Mouse (Mus musculus) liver, adult 2 months (tissue): ENCODE data around the gene Kcnj6.

Source experiments
- CTCF ChIP-seq: fragments of 200-500 bp; IDR thresholded peaks from 2 replicates; pipeline ENCODE4 v1.5.1; 2011; ENCODE audit warnings: low read depth, low read length, control low read depth
- POLR2A ChIP-seq: fragments of 200-500 bp; IDR thresholded peaks from 2 replicates; pipeline ENCODE4 v1.6.1; 2011; ENCODE audit warnings: low read length, control low read depth; ENCODE audit not compliant: insufficient read depth; ENCODE audit errors: extremely low read depth

DNA sequence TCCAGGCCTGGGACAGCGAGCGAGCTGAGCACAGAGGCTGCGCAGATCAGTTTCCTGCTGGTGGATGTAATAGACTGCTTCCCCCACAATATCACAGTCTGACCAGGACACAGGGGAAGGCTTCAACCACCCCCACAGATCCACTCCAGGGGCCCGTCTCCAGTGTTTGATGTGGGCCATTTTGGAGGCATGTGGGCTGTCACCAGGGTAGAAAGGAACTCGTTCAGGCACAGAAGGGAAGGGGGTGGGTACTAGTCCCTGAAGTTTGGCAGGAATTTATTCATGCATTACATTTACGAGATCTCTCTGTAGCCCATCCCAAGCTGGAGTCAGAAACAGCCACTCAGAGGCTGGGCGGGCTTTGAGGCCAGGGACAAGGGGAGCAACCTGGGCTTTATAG lies 115.4 kb downstream of the Kcnj6 start:
- TF ChIP-seq POLR2A (no peak), CTCF (no peak)
